In genomic region chr5:88813188-88813587, GRCm38 (mm10) we compare ENCODE assay signal across 16 mouse cellular contexts.
"Had no signal": no experiment of that assay in that cellular context is flagged by ENCODE, and none has a peak within 500 bp of the region (broad histone marks: within the 10 kb centered on the region; RNA-seq: fewer than 3 reads in every experiment).

No protein-coding gene starts in this region.

- H3K4me2 ChIP-seq: kidney, embryonic 15.5 days; liver, embryonic 11.5 days; liver, embryonic 15.5 days; neural tube, embryonic 15.5 days had no signal

- H3K27ac ChIP-seq: kidney, embryonic 15.5 days; left cerebral cortex, adult 2 months; limb, embryonic 10.5 days; liver, embryonic 15.5 days; midbrain, embryonic 10.5 days; neural tube, embryonic 15.5 days had no signal

- H3K9me3 ChIP-seq: kidney, embryonic 15.5 days; limb, embryonic 10.5 days; liver, embryonic 15.5 days; midbrain, embryonic 10.5 days; neural tube, embryonic 15.5 days had no signal

- H3K4me1 ChIP-seq: kidney, embryonic 15.5 days; limb, embryonic 10.5 days; liver, embryonic 15.5 days; midbrain, embryonic 10.5 days; neural tube, embryonic 15.5 days had no signal

- H3K9ac ChIP-seq: kidney, embryonic 15.5 days; liver, embryonic 15.5 days; neural tube, embryonic 15.5 days had no signal

- ATAC-seq: lung, postnatal 0 days had no signal

- H3K36me3 ChIP-seq: kidney, embryonic 15.5 days; limb, embryonic 10.5 days; liver, embryonic 15.5 days; midbrain, embryonic 10.5 days; neural tube, embryonic 15.5 days had no signal

- H3K27me3 ChIP-seq: kidney, embryonic 15.5 days; liver, embryonic 15.5 days; neural tube, embryonic 15.5 days had no signal

- H3K4me3 ChIP-seq: kidney, embryonic 15.5 days; left cerebral cortex, adult 2 months; limb, embryonic 10.5 days; liver, embryonic 15.5 days; midbrain, embryonic 10.5 days; myocyte; neural tube, embryonic 15.5 days had no signal

- DNase-seq: kidney, postnatal 14 days; lung, adult 2 months; lung, postnatal 36 days; midbrain, embryonic 14.5 days; right cerebral cortex, adult 18-20 months; right cerebral cortex, postnatal 25 days; thymus, postnatal 36 days had no signal
